Mouse (Mus musculus) ES-E14 (cell line): ENCODE results near the gene C2cd4c. TPM values are rescaled to one million over a fixed set of nuclear protein-coding genes. Genes with fewer than 3 reads are reported as not detected.

Experiments used
- DNase-seq: peaks from one replicate; pipeline ENCODE4 v3.0.0-alpha.2; 2013; ENCODE audit warnings: low read depth, low spot score
- H3K27ac ChIP-seq: 2 replicates; pipeline ENCODE4 v1.5.1; 2012; ENCODE audit warnings: low read depth, mild to moderate bottlenecking, low read length, moderate library complexity, mixed read lengths; ENCODE audit not compliant: poor library complexity, insufficient read depth, severe bottlenecking
- H3K36me3 ChIP-seq: 2 replicates; pipeline ENCODE4 v1.6.1; 2012; ENCODE audit warnings: mild to moderate bottlenecking, low read length, moderate library complexity, mixed read lengths; ENCODE audit not compliant: control insufficient read depth, poor library complexity, insufficient read depth, severe bottlenecking
- H3K4me1 ChIP-seq, 2 experiments: fragments of 150-350 bp in 1 of 2; sonication (generic) in 1 of 2; 2 replicates each; pipeline ENCODE4 v1.6.1; 2012; ENCODE audit warnings: low read length in 2 of 2, mild to moderate bottlenecking in 1 of 2, mixed read lengths in 1 of 2; ENCODE audit not compliant: control insufficient read depth in 2 of 2, insufficient read depth in 2 of 2, poor library complexity in 1 of 2
- H3K4me3 ChIP-seq, 2 experiments: fragments of 150-350 bp in 1 of 2; sonication (generic) in 1 of 2; 2 replicates each; pipeline ENCODE4 v1.5.1; 2012; ENCODE audit warnings: low read length in 2 of 2, low read depth in 1 of 2, mild to moderate bottlenecking in 1 of 2, mixed read lengths in 1 of 2; ENCODE audit not compliant: insufficient read depth in 1 of 2, poor library complexity in 1 of 2, severe bottlenecking in 1 of 2
- H3K9ac ChIP-seq: 2 replicates; pipeline ENCODE4 v1.6.1; 2012; ENCODE audit warnings: low read depth, mild to moderate bottlenecking, low read length, mixed read lengths; ENCODE audit not compliant: poor library complexity, insufficient read depth, severe bottlenecking
- H3K9me3 ChIP-seq: fragments of 150-350 bp; sonication (generic); 2 replicates; pipeline ENCODE4 v1.6.1; 2012; ENCODE audit warnings: low read depth, mild to moderate bottlenecking, low read length; ENCODE audit not compliant: control insufficient read depth, insufficient read depth
- CHD2 ChIP-seq: IDR thresholded peaks from 2 replicates; pipeline ENCODE4 v1.6.1; 2014; ENCODE audit warnings: mild to moderate bottlenecking, low read depth, low read length, inconsistent platforms
- HCFC1 ChIP-seq: IDR thresholded peaks from 2 replicates; pipeline ENCODE4 v1.6.1; 2012; ENCODE audit warnings: low read length, inconsistent platforms, borderline replicate concordance; ENCODE audit not compliant: insufficient read depth
- MAFK ChIP-seq: IDR thresholded peaks from 2 replicates; pipeline ENCODE4 v1.6.1; 2014; ENCODE audit warnings: mild to moderate bottlenecking, low read depth, low read length, inconsistent platforms; ENCODE audit not compliant: insufficient read depth
- ZC3H11A ChIP-seq: IDR thresholded peaks from 2 replicates; pipeline ENCODE4 v1.6.1; 2012; ENCODE audit warnings: low read depth, mild to moderate bottlenecking, inconsistent platforms, low read length, borderline replicate concordance
- ZNF384 ChIP-seq: IDR thresholded peaks from 2 replicates; pipeline ENCODE4 v1.6.1; 2012; ENCODE audit warnings: low read depth, low read length, inconsistent platforms
- in situ Hi-C, 2 experiments: fragments of 600-800 bp; cut with MboI; formaldehyde crosslinking; loops; one replicate each; pipeline ENCODE4 v1.15.1; 2025; ENCODE audit warnings: low sequenced_read_pairs in 2 of 2, inconsistent platforms in 1 of 2; ENCODE audit not compliant: unreplicated experiment in 2 of 2
- total RNA-seq: library from RNA; depleted of rRNA; stranded (reverse); fragments of 300-350 nt; gene quantifications from 2 replicates; pipeline ENCODE4 v1.2.3, GENCODE M21; 2012

C2cd4c gene
- total RNA-seq, 1 experiment = 0.31 TPM

GRCm38 (mm10) chr10:79631432-79631831, 17.6 kb upstream of the C2cd4c start:
- no peak for DNase-seq
- no peaks in the 10 kb centered on the region for H3K9me3 ChIP-seq
- no peak overlapping the region for H3K4me3 ChIP-seq
- H3K27ac ChIP-seq = no peak overlapping the region
- in situ Hi-C loops = no loop called here
- peaks cover 0 to 5% of the 10 kb centered on the region in 2 experiments; a peak in 2 of 4 replicates for H3K4me1 ChIP-seq
- H3K36me3 ChIP-seq = no peaks in the 10 kb centered on the region
- no peak overlapping the region for H3K9ac ChIP-seq
- TF ChIP-seq ZC3H11A = no peak
- TF ChIP-seq ZNF384 = no peak
- no peak for TF ChIP-seq MAFK
- no peak for TF ChIP-seq HCFC1
- TF ChIP-seq CHD2 = no peak

DNA sequence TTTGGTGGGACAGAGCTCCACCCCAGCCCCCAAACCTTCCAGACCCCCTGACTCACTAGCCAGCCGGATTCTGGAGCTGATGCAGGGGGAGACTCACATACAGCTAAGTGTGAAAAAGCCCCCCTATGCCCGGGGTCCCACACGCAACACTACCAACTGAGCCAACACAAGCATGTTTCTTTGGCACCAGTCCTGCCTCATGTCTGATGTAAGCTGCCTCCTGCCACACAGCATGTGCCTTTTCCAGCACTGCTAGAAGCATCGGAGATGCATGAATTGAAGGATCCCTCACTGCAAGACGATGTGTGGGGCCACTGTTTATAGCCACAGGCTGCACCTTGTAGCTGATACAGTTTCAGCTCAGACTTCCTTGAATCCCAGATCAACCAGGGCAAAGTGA, 14.6 kb upstream of the C2cd4c start:
- DNase-seq = no peak
- in situ Hi-C loops = no loop called here
- Histone ChIP-seq H3K4me1 (peaks cover 0 to 5% of the 10 kb centered on the region in 2 experiments; a peak in 2 of 4 replicates), H3K4me3 (no peak overlapping the region), H3K27ac (no peak overlapping the region), H3K9me3 (no peaks in the 10 kb centered on the region), H3K9ac (no peak overlapping the region), H3K36me3 (no peaks in the 10 kb centered on the region)
- no peak for TF ChIP-seq CHD2
- TF ChIP-seq ZC3H11A = no peak
- TF ChIP-seq ZNF384 = no peak
- TF ChIP-seq MAFK = no peak
- no peak for TF ChIP-seq HCFC1

DNA sequence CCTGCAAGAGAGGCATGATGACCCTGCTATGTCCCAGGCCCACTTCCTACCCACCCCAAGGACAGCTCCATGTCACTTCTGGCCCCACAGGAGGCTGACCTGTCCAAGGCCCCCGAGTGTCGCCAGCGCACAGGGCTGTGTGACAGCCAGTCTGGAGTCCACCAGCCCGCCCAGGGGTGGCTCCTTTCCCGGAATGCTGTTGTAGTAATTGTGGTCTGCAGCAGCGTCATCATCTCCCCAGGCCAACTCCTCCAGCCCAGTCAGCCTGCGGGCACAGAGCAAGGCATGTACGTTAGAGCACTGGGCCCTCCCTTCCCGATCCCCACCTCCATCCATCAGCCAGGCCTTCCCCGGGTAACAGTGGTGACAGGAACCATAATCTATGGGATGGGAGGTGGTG, 12.3 kb upstream of the C2cd4c start:
- Histone ChIP-seq H3K9me3 (no peaks in the 10 kb centered on the region), H3K27ac (no peak overlapping the region), H3K9ac (no peak overlapping the region), H3K4me3 (no peak overlapping the region), H3K36me3 (no peaks in the 10 kb centered on the region), H3K4me1 (peaks cover 0 to 5% of the 10 kb centered on the region in 2 experiments; a peak in 2 of 4 replicates)
- no peak for TF ChIP-seq ZC3H11A
- TF ChIP-seq ZNF384 = no peak
- no peak for TF ChIP-seq HCFC1
- no peak for TF ChIP-seq CHD2
- no peak for TF ChIP-seq MAFK
- no peak for DNase-seq
- in situ Hi-C loops = no loop called here

GRCm38 (mm10) chr10:79625398-79625797, 11.6 kb upstream of the C2cd4c start:
- H3K4me3 ChIP-seq = no peak overlapping the region
- no peak for DNase-seq
- no peak overlapping the region for H3K27ac ChIP-seq
- in situ Hi-C loops = no loop called here
- no peak for TF ChIP-seq HCFC1
- TF ChIP-seq ZC3H11A = no peak
- TF ChIP-seq CHD2 = no peak
- H3K4me1 ChIP-seq = peaks cover 0 to 8% of the 10 kb centered on the region in 2 experiments; a peak in 2 of 4 replicates
- no peak overlapping the region for H3K9ac ChIP-seq
- no peaks in the 10 kb centered on the region for H3K9me3 ChIP-seq
- no peaks in the 10 kb centered on the region for H3K36me3 ChIP-seq

GRCm38 (mm10) chr10:79623950-79624349, 10.1 kb upstream of the C2cd4c start:
- peaks cover 0 to 3% of the 10 kb centered on the region in 2 experiments; a peak in 2 of 4 replicates for H3K4me1 ChIP-seq
- in situ Hi-C loops = no loop called here
- no peak overlapping the region for H3K27ac ChIP-seq
- no peak overlapping the region for H3K4me3 ChIP-seq
- H3K9me3 ChIP-seq = no peaks in the 10 kb centered on the region
- H3K9ac ChIP-seq = no peak overlapping the region
- no peaks in the 10 kb centered on the region for H3K36me3 ChIP-seq
- TF ChIP-seq HCFC1 (no peak), ZNF384 (no peak), CHD2 (no peak), MAFK (no peak), ZC3H11A (no peak)
- DNase-seq = no peak
